Mouse (Mus musculus): Measurements from ENCODE around the gene Rinl. TPM values are rescaled to one million over a fixed set of nuclear protein-coding genes. Genes with fewer than 3 reads are reported as not detected.
A peak's percentile ranks its signal among the peaks of the same experiment; 100 is the strongest.

The Rinl gene
- 6.2 and 6.6 TPM in 2 replicates for polyA plus RNA-seq (2015; fragmentation: Nextera tagmentation; extraction: Ambion mirVana)

GRCm38 (mm10) chr7:28788307-28789195 is at the start of gene Rinl:
Gene Rinl (plus strand): TSS chr7:28788969.
- peak within 1 kb of the TSS; percentile 23; the same call in 1 of the 2 replicates for H3K27ac ChIP-seq
- H3K4me2 ChIP-seq: no peak within 1 kb of the TSS
- H3K4me3 ChIP-seq (replicated peaks): no peak within 1 kb of the TSS
- H3K4me1 ChIP-seq: peaks cover 15% of the 10 kb centered on the region
- H3K36me3 ChIP-seq: no peaks in the 10 kb centered on the region
- no peak for ATAC-seq (ENCODE audit: insufficient read depth, low FRiP score, low read depth)
- no peaks in the 10 kb centered on the region for H3K27me3 ChIP-seq (replicated peaks)
- no peak within 1 kb of the TSS for H3K9ac ChIP-seq
- 49% methylated on average over 5 of the region's 5 CpGs for WGBS
- no peaks in the 10 kb centered on the region for H3K9me3 ChIP-seq

DNA sequence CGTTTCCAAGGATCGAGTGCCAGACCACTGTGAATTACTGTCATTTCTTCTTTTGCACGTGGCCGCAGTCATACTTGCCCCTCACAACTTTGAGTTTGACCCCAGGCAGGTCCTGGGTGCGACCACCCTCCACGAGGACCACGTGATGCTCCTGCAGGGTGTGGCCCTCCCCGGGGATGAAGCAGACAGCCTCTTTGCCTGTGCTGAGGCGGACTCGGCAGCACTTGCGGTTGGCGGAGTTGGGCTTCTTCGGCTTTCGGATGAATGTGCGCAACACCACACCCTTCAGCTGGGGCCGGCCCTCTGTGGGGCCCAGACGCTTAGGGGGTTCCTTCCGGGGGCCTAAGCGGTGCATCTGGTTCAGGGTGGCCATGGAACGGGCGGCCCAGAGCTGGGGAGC is 48.9 kb upstream of the Rinl start:
- Histone ChIP-seq H3K27me3 (replicated peaks) (no peaks in the 10 kb centered on the region), H3K4me3 (replicated peaks) (no peak overlapping the region), H3K27ac (no peak overlapping the region), H3K9ac (no peak overlapping the region), H3K4me1 (peaks cover 15% of the 10 kb centered on the region; the same call in 1 of the 2 replicates), H3K9me3 (no peaks in the 10 kb centered on the region), H3K4me2 (no peak overlapping the region), H3K36me3 (peaks cover 22% of the 10 kb centered on the region)
- 92% methylated on average over 21 of the region's 21 CpGs for WGBS
- no peak for ATAC-seq (ENCODE audit: insufficient read depth, low FRiP score, low read depth)

DNA sequence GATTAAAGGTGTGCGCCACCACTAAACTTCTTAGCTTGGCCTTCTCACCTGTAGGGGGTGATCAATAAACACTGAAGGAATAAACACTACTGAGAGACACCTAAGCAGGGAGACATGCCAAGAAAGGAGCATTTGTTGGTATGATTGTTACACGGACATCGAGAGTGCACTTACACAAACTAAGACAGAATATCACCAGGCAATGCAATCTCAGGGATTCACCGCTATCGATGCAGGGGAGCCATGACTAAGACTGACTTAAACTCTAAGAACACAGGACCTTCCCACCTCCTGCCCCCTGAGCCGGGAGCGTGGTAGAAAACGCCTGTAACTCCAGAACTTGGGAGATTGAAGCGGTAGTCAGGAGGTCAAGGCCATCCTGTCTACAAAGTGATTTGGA is 47.8 kb upstream of the Rinl start:
- 30% methylated on average over 9 of the region's 9 CpGs for WGBS

GRCm38 (mm10) chr7:28741368-28741708 is 47.4 kb upstream of the Rinl start:
- 2% methylated on average over 13 of the region's 13 CpGs for WGBS
- Histone ChIP-seq H3K4me1 (peaks cover 15% of the 10 kb centered on the region; the same call in 1 of the 2 replicates), H3K36me3 (peaks cover 21% of the 10 kb centered on the region), H3K9ac (peak overlapping the region; percentile 54), H3K27me3 (replicated peaks) (no peaks in the 10 kb centered on the region), H3K9me3 (no peaks in the 10 kb centered on the region), H3K4me2 (peak overlapping the region; percentile 65), H3K4me3 (replicated peaks) (peak overlapping the region; percentile 81), H3K27ac (peak overlapping the region; percentile 58)
- peak; percentile 18; the same call in 1 of the 2 replicates for ATAC-seq (ENCODE audit: insufficient read depth, low FRiP score, low read depth)

More for the DNA sequence above, 47.8 kb upstream of the Rinl start:
- peak overlapping the region; percentile 58; the same call in 1 of the 2 replicates for H3K27ac ChIP-seq
- H3K4me3 ChIP-seq (replicated peaks): peak overlapping the region; percentile 81
- peaks cover 23% of the 10 kb centered on the region for H3K36me3 ChIP-seq
- peaks cover 15% of the 10 kb centered on the region; the same call in 1 of the 2 replicates for H3K4me1 ChIP-seq
- peak overlapping the region; percentile 65 for H3K4me2 ChIP-seq
- no peaks in the 10 kb centered on the region for H3K9me3 ChIP-seq
- H3K9ac ChIP-seq: peak overlapping the region; percentile 54
- no peak for ATAC-seq (ENCODE audit: insufficient read depth, low FRiP score, low read depth)
- no peaks in the 10 kb centered on the region for H3K27me3 ChIP-seq (replicated peaks)

GRCm38 (mm10) chr7:28741709-28742438 is 46.9 kb upstream of the Rinl start, which contains the start of the genes Mrps12 and Sars2:
Gene Mrps12 (minus strand): TSS chr7:28741820.
Gene Sars2 (plus strand): TSS chr7:28741992.
- peak; percentile 97 for ATAC-seq (ENCODE audit: insufficient read depth, low FRiP score, low read depth)
- WGBS: under 1% methylated on average over 39 of the region's 39 CpGs
- Histone ChIP-seq H3K9ac (peak within 1 kb of the TSS; percentile 76), H3K4me2 (peak within 1 kb of the TSS; percentile 65), H3K27me3 (replicated peaks) (no peaks in the 10 kb centered on the region), H3K27ac (peak within 1 kb of the TSS; percentile 92), H3K4me3 (replicated peaks) (peak within 1 kb of the TSS; percentile 81), H3K36me3 (peaks cover 20% of the 10 kb centered on the region), H3K4me1 (peaks cover 15% of the 10 kb centered on the region; the same call in 1 of the 2 replicates), H3K9me3 (no peaks in the 10 kb centered on the region)

DNA sequence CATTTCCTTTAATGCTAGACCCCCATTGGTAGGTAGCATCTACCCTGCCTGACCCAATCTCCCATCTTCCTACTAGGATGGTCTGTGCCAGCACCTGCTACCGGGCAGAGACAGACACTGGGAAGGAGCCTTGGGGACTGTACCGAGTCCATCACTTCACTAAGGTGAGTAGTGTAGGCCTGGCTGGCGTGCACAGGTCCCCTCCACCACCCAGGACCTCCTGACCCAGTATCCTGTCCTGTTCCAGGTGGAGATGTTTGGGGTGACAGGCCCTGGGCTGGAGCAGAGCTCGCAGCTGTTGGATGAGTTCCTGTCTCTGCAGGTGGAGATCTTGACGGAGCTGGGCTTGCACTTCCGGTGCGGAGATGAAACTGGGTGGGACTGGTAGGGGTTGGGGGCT is 38.8 kb upstream of the Rinl start:
- no peaks in the 10 kb centered on the region for H3K4me1 ChIP-seq
- H3K9ac ChIP-seq: no peak overlapping the region
- H3K4me3 ChIP-seq (replicated peaks): no peak overlapping the region
- ATAC-seq (ENCODE audit: insufficient read depth, low FRiP score, low read depth): no peak
- 90% methylated on average over 7 of the region's 7 CpGs for WGBS
- no peaks in the 10 kb centered on the region for H3K9me3 ChIP-seq
- no peaks in the 10 kb centered on the region for H3K27me3 ChIP-seq (replicated peaks)
- H3K36me3 ChIP-seq: peaks cover 22% of the 10 kb centered on the region
- H3K4me2 ChIP-seq: no peak overlapping the region
- H3K27ac ChIP-seq: no peak overlapping the region

- peak within 1 kb of the TSS; percentile 2; the same call in 1 of the 2 replicates for H3K4me2 ChIP-seq
- no peak for ATAC-seq (ENCODE audit: insufficient read depth, low FRiP score, low read depth)
- peaks cover 19% of the 10 kb centered on the region for H3K36me3 ChIP-seq
- no peak within 1 kb of the TSS; the same call in 1 of the 2 replicates for H3K4me3 ChIP-seq (replicated peaks)
- 2% methylated on average over 17 of the region's 17 CpGs for WGBS
- no peak within 1 kb of the TSS for H3K9ac ChIP-seq
- no peaks in the 10 kb centered on the region for H3K9me3 ChIP-seq
- H3K4me1 ChIP-seq: peaks cover 9% of the 10 kb centered on the region; the same call in 1 of the 2 replicates
- no peaks in the 10 kb centered on the region; the same call in 1 of the 2 replicates for H3K27me3 ChIP-seq (replicated peaks)
- H3K27ac ChIP-seq: no peak within 1 kb of the TSS
Measured at GRCm38 (mm10) chr7:28756079-28756478, 32.7 kb upstream of the Rinl start, which contains the start of gene Ccer2. Gene Ccer2 (plus strand): TSS chr7:28756174.

DNA sequence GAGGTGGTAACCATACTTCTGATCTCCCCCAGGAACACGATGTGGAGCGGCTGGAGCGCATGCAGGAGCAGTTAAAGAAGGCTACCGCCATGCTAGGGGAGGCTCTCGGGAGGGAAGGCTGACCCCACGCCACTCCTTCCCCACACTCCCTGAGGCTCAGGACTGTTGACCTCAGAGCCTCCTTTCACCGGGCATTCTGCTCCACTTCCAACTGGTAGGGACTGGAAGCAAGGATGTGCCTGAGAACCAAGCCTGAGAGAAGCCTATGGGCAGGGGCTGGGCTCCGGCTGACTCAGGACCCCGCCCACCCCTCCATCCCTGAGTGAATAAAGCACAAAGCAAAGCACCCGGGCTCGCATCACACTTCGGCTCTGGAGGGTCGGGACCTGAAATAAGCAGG is 30.1 kb upstream of the Rinl start:
- Histone ChIP-seq H3K9me3 (no peaks in the 10 kb centered on the region), H3K27me3 (replicated peaks) (no peaks in the 10 kb centered on the region; the same call in 1 of the 2 replicates), H3K4me1 (peaks cover 9% of the 10 kb centered on the region; the same call in 1 of the 2 replicates), H3K4me3 (replicated peaks) (no peak overlapping the region), H3K9ac (no peak overlapping the region), H3K27ac (no peak overlapping the region), H3K36me3 (peaks cover 23% of the 10 kb centered on the region; the same call in 1 of the 2 replicates), H3K4me2 (no peak overlapping the region)
- whole genome bisulfite sequencing: 77% methylated on average over 13 of the region's 13 CpGs
- ATAC-seq (ENCODE audit: insufficient read depth, low FRiP score, low read depth): no peak

GRCm38 (mm10) chr7:28761907-28762306 is 26.9 kb upstream of the Rinl start:
- Histone ChIP-seq H3K9me3 (no peaks in the 10 kb centered on the region), H3K4me1 (peaks cover 9% of the 10 kb centered on the region), H3K4me3 (replicated peaks) (no peak overlapping the region), H3K4me2 (no peak overlapping the region), H3K36me3 (peaks cover 23% of the 10 kb centered on the region; the same call in 1 of the 2 replicates), H3K9ac (no peak overlapping the region), H3K27ac (no peak overlapping the region), H3K27me3 (replicated peaks) (no peaks in the 10 kb centered on the region)
- ATAC-seq (ENCODE audit: insufficient read depth, low FRiP score, low read depth): no peak
- WGBS: 86% methylated on average over 9 of the region's 9 CpGs

DNA sequence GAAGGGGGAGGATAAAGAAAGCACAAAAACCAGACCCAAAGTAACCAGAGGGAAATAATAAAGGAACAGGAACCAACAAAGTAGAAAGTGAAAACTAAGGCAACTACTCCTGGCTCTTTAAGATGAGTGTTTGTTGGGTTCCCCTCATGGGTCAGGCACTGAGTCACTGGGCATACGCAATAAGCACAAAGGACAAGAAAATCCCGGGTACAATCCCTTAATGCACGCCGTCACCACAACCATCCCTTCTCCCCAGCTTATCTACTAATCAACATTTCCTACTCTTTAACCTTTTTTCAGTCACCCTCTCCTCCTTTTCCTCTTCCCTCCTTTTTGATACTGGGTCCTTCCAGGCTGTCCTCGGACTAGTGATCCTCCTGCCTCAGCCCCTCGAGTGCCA is 23.6 kb upstream of the Rinl start:
- no peak for ATAC-seq (ENCODE audit: insufficient read depth, low FRiP score, low read depth)
- 79% methylated on average over 6 of the region's 6 CpGs for WGBS
- Histone ChIP-seq H3K36me3 (peaks cover 15% of the 10 kb centered on the region; the same call in 1 of the 2 replicates), H3K4me1 (peaks cover 19% of the 10 kb centered on the region), H3K27ac (no peak overlapping the region), H3K9me3 (no peaks in the 10 kb centered on the region), H3K9ac (no peak overlapping the region), H3K4me3 (replicated peaks) (peak overlapping the region; percentile 88), H3K4me2 (peak overlapping the region; percentile 68), H3K27me3 (replicated peaks) (no peaks in the 10 kb centered on the region)

DNA sequence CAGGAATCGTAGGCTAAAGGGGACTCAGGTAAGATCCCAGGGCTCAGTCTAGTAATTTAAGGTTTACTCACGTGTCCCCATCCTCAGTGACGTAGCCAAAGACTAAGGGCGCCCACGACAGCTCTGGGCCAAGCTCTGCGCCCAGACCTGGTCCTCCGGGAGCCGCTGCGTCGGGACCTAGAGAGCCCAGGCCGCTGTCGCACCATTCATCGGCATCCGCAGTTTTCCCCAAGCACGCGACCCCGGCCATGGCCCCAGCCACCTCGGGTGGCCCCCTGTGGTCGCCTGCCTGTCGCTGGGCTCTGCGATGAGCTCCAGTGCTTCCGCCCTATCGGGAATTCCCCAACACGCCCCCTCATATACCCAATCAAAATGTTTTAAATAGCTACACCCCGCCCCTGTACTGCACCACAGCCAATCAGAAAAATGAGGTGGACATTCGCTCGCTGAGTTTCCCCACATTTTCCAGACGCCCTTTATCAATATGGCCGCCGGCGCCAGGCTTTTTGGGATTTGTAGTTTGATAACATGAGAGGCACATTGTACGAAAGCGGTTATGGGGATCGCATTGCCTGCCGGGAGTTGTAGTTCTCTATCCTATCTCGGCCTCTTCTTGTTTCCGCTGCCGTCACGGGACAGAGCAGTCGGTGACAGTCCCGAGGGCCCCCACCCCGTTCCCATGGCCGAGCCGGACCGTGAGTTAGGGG is 22.4 kb upstream of the Rinl start, which contains the start of gene Sirt2:
TSS of gene Sirt2 (plus strand) at position 563 of the 707 bp plus-strand sequence.
- ATAC-seq (ENCODE audit: insufficient read depth, low FRiP score, low read depth): peak; percentile 97
- Histone ChIP-seq H3K4me3 (replicated peaks) (peak within 1 kb of the TSS; percentile 88), H3K9ac (peak within 1 kb of the TSS; percentile 54), H3K36me3 (peaks cover 7% of the 10 kb centered on the region; the same call in 1 of the 2 replicates), H3K27ac (no peak within 1 kb of the TSS), H3K4me1 (peaks cover 19% of the 10 kb centered on the region), H3K4me2 (peak within 1 kb of the TSS; percentile 68), H3K27me3 (replicated peaks) (no peaks in the 10 kb centered on the region), H3K9me3 (no peaks in the 10 kb centered on the region)
- WGBS: under 1% methylated on average over 45 of the region's 45 CpGs

Measured in stomach, embryonic 15.5 days (tissue).